Mouse (Mus musculus) limb, embryonic 11.5 days (tissue): ENCODE measurements around the gene Msrb3. TPM values are rescaled to one million over a fixed set of nuclear protein-coding genes. Genes with fewer than 3 reads are reported as not detected.

Source experiments
- ATAC-seq: fragments of 200-750 bp; cut with Nextera tagmentation; 2 replicates; pipeline ENCODE4 v1.8.0; 2017; ENCODE audit warnings: low read depth; ENCODE audit not compliant: insufficient number of reproducible peaks, low FRiP score, low TSS enrichment
- DNase-seq: peaks from one replicate; pipeline ENCODE4 v3.0.0-alpha.2; 2015; ENCODE audit warnings: low spot score
- H3K27ac ChIP-seq: fragments of 300-500 bp; sonication (generic); replicated peaks from 2 replicates; pipeline ENCODE4 v1.5.1; 2014; ENCODE audit warnings: low read depth, mild to moderate bottlenecking, low read length
- H3K27me3 ChIP-seq: fragments of 300-500 bp; sonication (generic); 2 replicates; pipeline ENCODE4 v1.6.1; 2014; ENCODE audit warnings: mild to moderate bottlenecking, low read length, mixed read lengths; ENCODE audit not compliant: control insufficient read depth, insufficient read depth
- H3K36me3 ChIP-seq: fragments of 300-500 bp; sonication (generic); 2 replicates; pipeline ENCODE4 v1.6.1; 2014; ENCODE audit warnings: mild to moderate bottlenecking, low read length, moderate library complexity, mixed read lengths; ENCODE audit not compliant: control insufficient read depth, insufficient read depth
- H3K4me1 ChIP-seq: fragments of 300-500 bp; sonication (generic); 2 replicates; pipeline ENCODE4 v1.6.1; 2014; ENCODE audit warnings: low read length, mixed read lengths; ENCODE audit not compliant: control insufficient read depth, insufficient read depth
- H3K4me2 ChIP-seq: fragments of 300-500 bp; sonication (generic); 2 replicates; pipeline ENCODE4 v1.6.1; 2014; ENCODE audit warnings: low read depth, mild to moderate bottlenecking, moderate library complexity; ENCODE audit not compliant: severe bottlenecking
- H3K4me3 ChIP-seq: fragments of 300-500 bp; sonication (generic); 2 replicates; pipeline ENCODE4 v1.5.1; 2014; ENCODE audit warnings: low read depth, low read length
- H3K9ac ChIP-seq: fragments of 300-500 bp; sonication (generic); 2 replicates; pipeline ENCODE4 v1.6.1; 2014; ENCODE audit warnings: mild to moderate bottlenecking, low read length
- H3K9me3 ChIP-seq: fragments of 300-500 bp; sonication (generic); 2 replicates; pipeline ENCODE4 v1.6.1; 2016; ENCODE audit warnings: low read length; ENCODE audit not compliant: control insufficient read depth
- WGBS: fragments of 180-500 bp; shearing (Covaris S2); extraction: QIAGEN DNeasy Blood & Tissue Kit; methylation state at CpG from one replicate; pipeline ENCODE4 v1.1.7; 2014; 5-methylcytosine and 5-hydroxymethylcytosine counted together
- polyA plus RNA-seq: library from polyadenylated mRNA; unstranded; fragments of >200 nt; fragmentation: Nextera tagmentation; extraction: Ambion mirVana; gene quantifications from 2 replicates; pipeline ENCODE4 v1.2.1, GENCODE M21; 2014

The Msrb3 gene
- polyA plus RNA-seq, result 7.5 and 7.8 TPM in 2 replicates

DNA sequence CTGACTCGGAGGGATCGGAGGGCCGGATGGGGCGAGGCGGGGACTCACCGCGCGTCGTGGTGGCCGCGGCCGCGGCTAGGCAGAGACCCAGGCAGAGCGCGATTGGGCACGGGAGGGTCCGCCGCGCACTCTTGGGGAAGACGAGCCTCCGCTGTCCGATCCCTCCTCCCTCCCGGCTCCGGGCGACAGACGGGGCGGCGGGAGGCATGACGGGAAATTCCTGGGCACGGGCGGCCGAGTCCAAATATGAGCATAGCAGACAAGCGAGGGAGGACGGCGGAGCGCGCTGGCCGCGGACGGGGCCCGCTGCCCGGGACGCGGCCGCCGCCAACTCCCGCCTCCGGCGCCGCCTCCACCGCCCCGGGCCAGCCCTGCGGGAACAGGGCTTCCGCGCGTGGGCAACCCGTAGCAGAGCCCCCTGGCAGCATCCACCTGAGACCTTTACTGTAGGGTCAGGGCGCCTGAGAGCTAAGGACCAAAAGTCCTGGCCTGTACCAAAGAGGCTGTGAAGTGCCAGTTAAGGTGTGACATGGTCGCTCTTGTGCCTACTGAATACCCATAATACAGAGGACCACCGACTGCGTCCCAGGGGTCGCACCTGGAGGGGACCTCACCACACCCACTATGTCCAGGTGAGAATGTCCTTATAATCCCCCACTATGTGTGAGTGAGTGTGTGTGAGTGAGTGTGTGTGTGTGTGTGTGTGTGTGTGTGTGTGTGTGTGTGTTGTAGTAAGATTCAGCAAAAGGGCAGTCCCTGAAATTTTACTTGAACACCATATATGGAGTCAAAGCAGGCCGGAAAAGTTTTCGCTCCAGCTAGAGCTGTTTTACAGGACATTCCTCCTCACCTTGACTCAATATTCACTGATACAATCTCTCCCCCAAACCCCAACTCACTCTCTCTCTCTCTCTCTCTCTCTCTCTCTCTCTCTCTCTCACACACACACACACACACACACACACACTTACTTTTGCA, at the start of gene Msrb3:
Gene Msrb3 (minus strand): TSS at position 317 of the 978 bp plus-strand sequence.
- Histone ChIP-seq H3K36me3 (no peaks in the 10 kb centered on the region), H3K27ac (0 out of 2 replicates have a peak within 1 kb of the TSS, but pooled peaks have one; percentile 3), H3K4me3 (peak within 1 kb of the TSS; percentile 73), H3K9me3 (no peaks in the 10 kb centered on the region), H3K4me2 (peak within 1 kb of the TSS; percentile 93), H3K9ac (peak within 1 kb of the TSS; percentile 74), H3K4me1 (no peaks in the 10 kb centered on the region), H3K27me3 (no peaks in the 10 kb centered on the region)
- ATAC-seq, result peak; percentile 76
- peak; percentile 85 for DNase-seq
- 5% methylated on average over 43 of the region's 64 CpGs for WGBS

GRCm38 (mm10) chr10:120948461-120948860, 49.6 kb upstream of the Msrb3 start:
- 75% methylated on average over 2 of the region's 2 CpGs for WGBS
- H3K4me3 ChIP-seq, result no peak overlapping the region
- H3K36me3 ChIP-seq, result no peaks in the 10 kb centered on the region
- no peaks in the 10 kb centered on the region for H3K9me3 ChIP-seq
- no peak for DNase-seq
- ATAC-seq, result no peak
- H3K27ac ChIP-seq, result no peak overlapping the region
- no peaks in the 10 kb centered on the region for H3K4me1 ChIP-seq
- no peaks in the 10 kb centered on the region for H3K27me3 ChIP-seq
- no peak overlapping the region for H3K9ac ChIP-seq
- H3K4me2 ChIP-seq, result no peak overlapping the region

- ATAC-seq (no peak), DNase-seq (no peak)
- 94% methylated on average over 2 of the region's 2 CpGs for WGBS
- no peak overlapping the region for H3K27ac ChIP-seq
- H3K4me2 ChIP-seq, result no peak overlapping the region
- no peaks in the 10 kb centered on the region for H3K36me3 ChIP-seq
- H3K4me1 ChIP-seq, result no peaks in the 10 kb centered on the region
- no peak overlapping the region for H3K9ac ChIP-seq
- no peaks in the 10 kb centered on the region for H3K27me3 ChIP-seq
- H3K9me3 ChIP-seq, result no peaks in the 10 kb centered on the region
- no peak overlapping the region for H3K4me3 ChIP-seq
These were observed 48.9 kb upstream of the Msrb3 start for GRCm38 (mm10) chr10:120947842-120948241.

- Histone ChIP-seq H3K9me3 (no peaks in the 10 kb centered on the region), H3K4me1 (no peaks in the 10 kb centered on the region), H3K4me2 (no peak overlapping the region), H3K36me3 (no peaks in the 10 kb centered on the region), H3K9ac (no peak overlapping the region), H3K27me3 (no peaks in the 10 kb centered on the region), H3K4me3 (no peak overlapping the region), H3K27ac (no peak overlapping the region)
- DNase-seq (no peak), ATAC-seq (no peak)
- 92% methylated on average over 5 of the region's 5 CpGs for WGBS
These were observed 47.9 kb upstream of the Msrb3 start for GRCm38 (mm10) chr10:120946847-120947246.

DNA sequence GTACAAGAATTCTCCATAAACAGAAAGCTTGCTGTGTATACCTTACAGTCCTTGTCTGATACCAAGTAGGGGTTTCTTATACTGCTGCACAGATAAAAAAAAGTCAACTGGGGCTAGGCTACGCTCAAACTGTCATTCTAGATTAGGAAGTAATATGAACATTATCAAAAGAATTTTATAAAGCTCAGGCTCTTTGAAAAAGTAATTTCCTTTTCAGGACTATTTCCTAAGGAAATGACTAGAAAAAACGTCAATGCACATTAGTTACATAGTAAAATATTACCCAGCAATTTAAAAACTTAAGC, 40.0 kb upstream of the Msrb3 start:
- 86% methylated on average over 2 of the region's 2 CpGs for WGBS

GRCm38 (mm10) chr10:120938077-120938903, 39.4 kb upstream of the Msrb3 start:
- Histone ChIP-seq H3K27me3 (no peaks in the 10 kb centered on the region), H3K36me3 (no peaks in the 10 kb centered on the region), H3K4me2 (no peak overlapping the region), H3K9ac (no peak overlapping the region), H3K9me3 (no peaks in the 10 kb centered on the region), H3K4me3 (no peak overlapping the region), H3K4me1 (no peaks in the 10 kb centered on the region), H3K27ac (no peak overlapping the region)
- no peak for ATAC-seq
- DNase-seq, result peak; percentile 70
- WGBS, result 48% methylated on average over 19 of the region's 19 CpGs

More for the DNA sequence above, 40.0 kb upstream of the Msrb3 start:
- no peak for ATAC-seq
- no peak overlapping the region for H3K4me2 ChIP-seq
- H3K27me3 ChIP-seq, result no peaks in the 10 kb centered on the region
- no peaks in the 10 kb centered on the region for H3K4me1 ChIP-seq
- no peak overlapping the region for H3K27ac ChIP-seq
- H3K4me3 ChIP-seq, result no peak overlapping the region
- no peak overlapping the region for H3K9ac ChIP-seq
- no peaks in the 10 kb centered on the region for H3K9me3 ChIP-seq
- no peaks in the 10 kb centered on the region for H3K36me3 ChIP-seq
- DNase-seq, result no peak

DNA sequence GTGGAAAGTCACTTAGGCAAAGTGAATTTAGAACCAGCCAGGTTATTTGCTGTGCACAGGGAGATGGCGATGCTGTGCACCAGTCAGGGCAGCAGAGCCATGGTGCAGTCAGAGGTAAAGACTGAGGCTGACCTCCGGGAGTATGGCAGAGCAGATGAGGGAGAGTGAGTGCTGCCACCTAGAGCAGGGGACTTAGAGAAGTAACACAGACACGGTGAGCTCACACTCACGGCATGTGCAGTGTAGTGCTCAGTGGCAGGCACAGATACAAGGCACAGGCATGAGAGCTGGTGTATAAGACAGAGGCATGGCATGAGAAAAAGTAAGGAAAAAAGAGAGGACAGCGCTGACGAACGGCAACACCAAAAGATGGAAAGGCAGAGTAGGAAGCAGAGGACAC, 30.6 kb upstream of the Msrb3 start:
- Histone ChIP-seq H3K4me2 (no peak overlapping the region), H3K27me3 (no peaks in the 10 kb centered on the region), H3K27ac (no peak overlapping the region), H3K36me3 (peaks cover 5% of the 10 kb centered on the region; the same call in 1 of the 2 replicates), H3K4me3 (no peak overlapping the region), H3K4me1 (no peaks in the 10 kb centered on the region), H3K9me3 (no peaks in the 10 kb centered on the region), H3K9ac (no peak overlapping the region)
- no peak for ATAC-seq
- 76% methylated on average over 7 of the region's 7 CpGs for WGBS
- DNase-seq, result no peak

GRCm38 (mm10) chr10:120928183-120928582, 29.3 kb upstream of the Msrb3 start:
- Histone ChIP-seq H3K4me2 (no peak overlapping the region), H3K9me3 (no peaks in the 10 kb centered on the region), H3K27ac (no peak overlapping the region), H3K36me3 (peaks cover 5% of the 10 kb centered on the region; the same call in 1 of the 2 replicates), H3K4me1 (no peaks in the 10 kb centered on the region), H3K4me3 (no peak overlapping the region), H3K9ac (no peak overlapping the region), H3K27me3 (no peaks in the 10 kb centered on the region)
- ATAC-seq (no peak), DNase-seq (no peak)
- WGBS, result 88% methylated on average over 5 of the region's 5 CpGs
